Comparison of ENCODE assay signal across 8 mouse cellular contexts in the genomic region with DNA sequence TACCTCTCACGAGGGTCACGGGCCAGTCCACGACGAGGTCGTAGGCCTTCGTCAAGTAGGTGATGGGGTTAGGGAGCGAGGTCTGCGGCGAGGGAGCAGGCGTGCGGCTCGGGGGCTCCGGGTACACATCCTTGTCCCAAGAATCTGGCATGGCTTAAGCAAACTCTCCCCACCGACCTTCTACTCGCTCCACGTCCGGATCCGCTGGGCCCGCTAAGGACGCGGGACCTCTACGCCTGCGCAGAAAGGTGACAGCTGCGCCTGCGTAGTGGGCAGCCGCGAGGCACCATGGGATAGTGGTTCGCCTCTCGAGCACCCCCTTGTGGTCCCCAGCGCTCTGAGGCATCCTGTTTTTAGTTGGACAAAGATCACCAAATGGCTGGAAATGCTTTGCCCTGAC. TPM values are rescaled to one million over a fixed set of nuclear protein-coding genes. Genes with fewer than 3 reads are reported as not detected.
DNase-seq lines count a peak whose midpoint lies in the region; ATAC-seq and TF ChIP-seq lines count a peak whose summit lies in the region.

A gene (minus strand): TSS at position 295 of the 400 bp plus-strand sequence.

- H3K79me2 ChIP-seq in MEL (ENCODE audit: control insufficient read depth, insufficient read depth, low read length, poor library complexity), result peaks cover 41% of the 10 kb centered on the region

- H3K4me2 ChIP-seq in lung, embryonic 16.5 days (ENCODE audit: low read depth, low read length), result peak within 1 kb of the TSS; percentile 89

- H3K9me3 ChIP-seq in MEL (replicated peaks; ENCODE audit: insufficient read depth, low read length), result no peaks in the 10 kb centered on the region
- H3K9me3 ChIP-seq in lung, embryonic 16.5 days (ENCODE audit: control insufficient read depth, low read length), result no peaks in the 10 kb centered on the region

- peaks cover 0 to 7% of the 10 kb centered on the region in 2 experiments; a peak in 3 of 4 replicates for H3K4me1 ChIP-seq in MEL (ENCODE audit: control insufficient read depth in 1 of 2, insufficient read depth in 2 of 2, low read length in 2 of 2)
- peaks cover 4% of the 10 kb centered on the region for H3K4me1 ChIP-seq in cerebellum, adult 2 months (ENCODE audit: control insufficient read depth, insufficient read depth, low read length)
- peaks cover 24% of the 10 kb centered on the region for H3K4me1 ChIP-seq in lung, embryonic 16.5 days (replicated peaks; ENCODE audit: control insufficient read depth, insufficient read depth, low read length)

- H3K27ac ChIP-seq in MEL (ENCODE audit: control insufficient read depth, low read depth, low read length), result peak within 1 kb of the TSS; percentile 74
- H3K27ac ChIP-seq in cerebellum, adult 2 months (ENCODE audit: insufficient read depth, low read length), result peak within 1 kb of the TSS; percentile 78
- H3K27ac ChIP-seq in lung, embryonic 16.5 days (ENCODE audit: low read length), result peak within 1 kb of the TSS; percentile 84

- peak; percentile 89 to 97 (median 93) for TF ChIP-seq CTCF in MEL (IDR thresholded peaks at IDR 0.05 in 2 of 3, conservative IDR thresholded peaks at IDR 0.05 in 1 of 3; ENCODE audit: control insufficient read depth in 1 of 3, insufficient read depth in 1 of 3, low read depth in 2 of 3, low read length in 3 of 3, poor library complexity in 1 of 3, severe bottlenecking in 1 of 3)
- peak; percentile 92 for TF ChIP-seq CTCF in cerebellum, adult 2 months (IDR thresholded peaks at IDR 0.05; ENCODE audit: borderline replicate concordance, insufficient read depth, low read depth, low read length)

- DNase-seq in MEL (ENCODE audit: low read depth, low spot score), result peak; percentile 95
- peak; percentile 94 to 98 for DNase-seq in cerebellum, adult 2 months
- DNase-seq in forelimb bud, embryonic 11.5 days (ENCODE audit: low read depth, low spot score), result peak; percentile 96
- peak; percentile 93 for DNase-seq in layer of hippocampus, adult 9-10 months (ENCODE audit: low spot score)
- peak; percentile 97 for DNase-seq in ovary, postnatal 10 days (ENCODE audit: low spot score)
- DNase-seq in thymus, postnatal 10 days (ENCODE audit: low spot score in 2 of 2), result peak; percentile 89 to 98

- TF ChIP-seq RAD21 in MEL (IDR thresholded peaks at IDR 0.05; ENCODE audit: low read depth, low read length), result no peak

- H3K36me3 ChIP-seq in MEL (ENCODE audit: control insufficient read depth in 1 of 2, insufficient read depth in 2 of 2, low read length in 2 of 2), result peaks cover 5 to 10% of the 10 kb centered on the region in 2 experiments; a peak in 2 of 4 replicates
- peaks cover 12% of the 10 kb centered on the region for H3K36me3 ChIP-seq in lung, embryonic 16.5 days (ENCODE audit: control insufficient read depth, insufficient read depth, low read length)

- H3K27me3 ChIP-seq in MEL (ENCODE audit: control insufficient read depth in 1 of 2, insufficient read depth in 2 of 2, low read length in 2 of 2), result no peaks in the 10 kb centered on the region
- H3K27me3 ChIP-seq in cerebellum, adult 2 months (ENCODE audit: control insufficient read depth, insufficient read depth, low read length), result no peaks in the 10 kb centered on the region
- H3K27me3 ChIP-seq in lung, embryonic 16.5 days (ENCODE audit: control insufficient read depth, insufficient read depth, low read depth, low read length), result no peaks in the 10 kb centered on the region

- H3K4me3 ChIP-seq in MEL (ENCODE audit: control insufficient read depth in 1 of 2, insufficient read depth in 1 of 2, low read depth in 2 of 2, low read length in 2 of 2), result peak within 1 kb of the TSS; percentile 70 to 85
- H3K4me3 ChIP-seq in cerebellum, adult 2 months (replicated peaks; ENCODE audit: insufficient read depth, low read depth, low read length), result peak within 1 kb of the TSS; percentile 91
- H3K4me3 ChIP-seq in lung, embryonic 16.5 days (ENCODE audit: low read length), result peak within 1 kb of the TSS; percentile 93

- TF ChIP-seq POLR2A in MEL (IDR thresholded peaks at IDR 0.05; ENCODE audit: control insufficient read depth in 1 of 2, insufficient read depth in 1 of 2, low read depth in 1 of 2, low read length in 2 of 2, poor library complexity in 1 of 2), result peak; percentile 73 to 96; a peak in 3 of 4 replicates
- peak; percentile 96 for TF ChIP-seq POLR2A in cerebellum, adult 2 months (IDR thresholded peaks at IDR 0.05; ENCODE audit: borderline replicate concordance, insufficient read depth, low read length)

- peak within 1 kb of the TSS; percentile 79 for H3K9ac ChIP-seq in MEL (ENCODE audit: control insufficient read depth, low read depth, low read length, poor library complexity, severe bottlenecking)
- H3K9ac ChIP-seq in lung, embryonic 16.5 days (ENCODE audit: low read length), result peak within 1 kb of the TSS; percentile 94

- WGBS in cerebellum, adult 2 months, result 0% methylated on average over 30 of the region's 30 CpGs
- under 1% methylated on average over 30 of the region's 30 CpGs for WGBS in lung, embryonic 16.5 days

- no peak for TF ChIP-seq EP300 in MEL (IDR thresholded peaks at IDR 0.05; ENCODE audit: low read depth in 1 of 2, low read length in 2 of 2)

- ATAC-seq in hematopoietic stem cell, adult 5-6 weeks (replicated peaks in 1 of 2; ENCODE audit: insufficient read depth in 1 of 2, low FRiP score in 2 of 2, low TSS enrichment in 1 of 2, low read depth in 1 of 2, poor library complexity in 2 of 2, severe bottlenecking in 2 of 2), result peak; percentile 75 to 76
- peak; percentile 79 for ATAC-seq in lung, embryonic 16.5 days (ENCODE audit: low read depth)

TF ChIP-seq in MEL, 35 proteins besides CTCF, POLR2A, EP300 and RAD21 (continues in another document):
- TF ChIP-seq MXI1 (IDR thresholded peaks at IDR 0.05; ENCODE audit: low read depth, low read length) (peak; percentile 79; the same call in 1 of the 2 replicates), ZMIZ1 (IDR thresholded peaks at IDR 0.05; ENCODE audit: low read depth, low read length) (peak; percentile 70; the same call in 1 of the 2 replicates), MAX (IDR thresholded peaks at IDR 0.05; ENCODE audit: low read length) (peak; percentile 20), CHD1 (IDR thresholded peaks at IDR 0.05; ENCODE audit: low read depth, low read length) (no peak), POLR2AphosphoS5 (IDR thresholded peaks at IDR 0.05; ENCODE audit: borderline replicate concordance, low read depth, low read length) (no peak), MYC (IDR thresholded peaks at IDR 0.05; ENCODE audit: low read depth, low read length) (0 out of 2 replicates have a peak, but pooled peaks have one; percentile 21), CHD2 (IDR thresholded peaks at IDR 0.05; ENCODE audit: low read length) (no peak), HCFC1 (IDR thresholded peaks at IDR 0.05; ENCODE audit: low read depth, low read length) (peak; percentile 91), RCOR1 (IDR thresholded peaks at IDR 0.05; ENCODE audit: low read depth, low read length) (no peak), TBP (IDR thresholded peaks at IDR 0.05; ENCODE audit: low read depth, low read length) (peak; percentile 82), E2F4 (IDR thresholded peaks at IDR 0.05; ENCODE audit: borderline replicate concordance, low read depth, low read length) (no peak), MYB (IDR thresholded peaks at IDR 0.05; ENCODE audit: low read depth, low read length) (no peak), TAL1 (IDR thresholded peaks at IDR 0.05; ENCODE audit: low read length) (no peak), USF2 (IDR thresholded peaks at IDR 0.05; ENCODE audit: borderline replicate concordance in 1 of 2, insufficient read depth in 1 of 2, low read depth in 1 of 2, low read length in 2 of 2) (no peak), GABPA (IDR thresholded peaks at IDR 0.05; ENCODE audit: low read depth, low read length) (no peak), TCF12 (IDR thresholded peaks at IDR 0.05; ENCODE audit: low read depth, low read length) (0 out of 2 replicates have a peak, but pooled peaks have one; percentile 60), UBTF (IDR thresholded peaks at IDR 0.05; ENCODE audit: borderline replicate concordance, insufficient read depth, low read depth, low read length) (no peak), POLR2AphosphoS2 (IDR thresholded peaks at IDR 0.05; ENCODE audit: low read length) (peak; percentile 88), SMC3 (IDR thresholded peaks at IDR 0.05; ENCODE audit: low read depth, low read length) (peak; percentile 32; the same call in 1 of the 2 replicates), SIN3A (IDR thresholded peaks at IDR 0.05; ENCODE audit: low read length) (peak; percentile 82), KAT2A (conservative IDR thresholded peaks at IDR 0.05; ENCODE audit: low read depth, low read length) (no peak; the same call in 1 of the 2 replicates), ZNF384 (IDR thresholded peaks at IDR 0.05; ENCODE audit: low read depth, low read length) (no peak), NRF1 (IDR thresholded peaks at IDR 0.05; ENCODE audit: insufficient read depth, low read depth, low read length, poor library complexity, severe bottlenecking) (peak; percentile 98), MAFK (IDR thresholded peaks at IDR 0.05; ENCODE audit: borderline replicate concordance, low read depth, low read length) (no peak), USF1 (IDR thresholded peaks at IDR 0.05; ENCODE audit: low read depth, low read length) (no peak), BHLHE40 (IDR thresholded peaks at IDR 0.05; ENCODE audit: borderline replicate concordance, low read depth, low read length) (no peak), MAZ (IDR thresholded peaks at IDR 0.05; ENCODE audit: low read depth, low read length) (no peak), JUND (IDR thresholded peaks at IDR 0.05; ENCODE audit: low read depth, low read length) (no peak), ETS1 (IDR thresholded peaks at IDR 0.05; ENCODE audit: low read depth, low read length) (no peak), GATA1 (IDR thresholded peaks at IDR 0.05; ENCODE audit: low read depth, low read length) (no peak), NELFE (IDR thresholded peaks at IDR 0.05; ENCODE audit: low read depth, low read length) (peak; percentile 94), ELF1 (IDR thresholded peaks at IDR 0.05; ENCODE audit: low read depth, low read length) (peak; percentile 61), ZC3H11A (IDR thresholded peaks at IDR 0.05; ENCODE audit: low read depth, low read length) (no peak), MEF2A (IDR thresholded peaks at IDR 0.05; ENCODE audit: extremely low read depth, insufficient replicate concordance, low read depth, low read length, poor library complexity, severe bottlenecking) (no peak)

RNA-seq across cellular contexts. Expression of the gene that starts here (rescaled TPM):
- total RNA-seq in MEL (2012; rRNA removed), result 258 and 292 TPM in 2 replicates
- 100 to 1,000 TPM in 1 of 2 experiments, not detected in 1; 230 TPM for polyA plus RNA-seq in MEL (2012; ENCODE audit: insufficient read depth in 1 of 2, insufficient read length in 2 of 2, low read depth in 1 of 2, low replicate concordance in 2 of 2, missing spikeins in 1 of 2)
- 548 and 613 TPM in 2 replicates for polyA plus RNA-seq in cerebellum, adult 2 months (2012; rRNA removed)
- 164 and 207 TPM in 2 replicates for total RNA-seq in hematopoietic stem cell, adult 5-6 weeks (2017)
- polyA plus RNA-seq in lung, embryonic 16.5 days (2015; fragmentation: Nextera tagmentation; extraction: Ambion mirVana), result 204 and 217 TPM in 2 replicates

Comparison
In these comparisons a context has a peak if more than half of its experiments do, and no peak if none do; other contexts are left out.
1. Peak in every context shown above with its lines: DNase-seq, ATAC-seq, H3K4me3 ChIP-seq and H3K27ac ChIP-seq.